Comparison of ENCODE assay signal across 27 mouse cellular contexts in the genomic region with DNA sequence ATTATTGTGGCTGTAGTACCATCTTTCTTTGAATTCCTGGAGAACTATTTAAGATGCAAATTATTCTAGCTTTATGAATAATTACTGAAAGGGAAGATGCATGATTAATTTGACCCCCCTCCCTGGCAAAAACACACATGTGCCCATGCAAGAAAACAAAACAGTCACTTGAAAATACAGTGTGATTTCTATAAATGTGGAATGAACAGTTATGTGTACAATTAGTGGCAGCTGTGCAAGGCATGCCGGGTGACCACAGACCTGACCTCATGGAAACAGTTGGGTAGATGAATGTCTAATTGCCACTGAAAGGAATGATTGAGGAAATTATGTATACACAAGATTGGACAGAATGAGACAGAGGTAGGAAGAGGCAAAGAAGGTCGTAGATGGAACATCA.
"Had no signal": no experiment of that assay in that cellular context is flagged by ENCODE, and none has a peak within 500 bp of the region (broad histone marks: within the 10 kb centered on the region; RNA-seq: fewer than 3 reads in every experiment).

No protein-coding gene starts in this region.

- H3K9me3 ChIP-seq: heart, embryonic 10.5 days; heart, embryonic 12.5 days; hindbrain, embryonic 10.5 days; hindbrain, embryonic 12.5 days; intestine, embryonic 15.5 days; limb, embryonic 10.5 days; limb, embryonic 12.5 days; liver, embryonic 13.5 days had no signal

- H3K4me2 ChIP-seq: heart, embryonic 12.5 days; hindbrain, embryonic 12.5 days; hindbrain, embryonic 14.5 days; intestine, embryonic 15.5 days; limb, embryonic 12.5 days; liver, embryonic 11.5 days; liver, embryonic 13.5 days had no signal

- H3K27me3 ChIP-seq: heart, embryonic 12.5 days; hindbrain, embryonic 12.5 days; intestine, embryonic 15.5 days; limb, embryonic 12.5 days; liver, embryonic 13.5 days had no signal

- DNase-seq: gastrocnemius, adult 2 months; gastrocnemius, postnatal 10 days; gastrocnemius, postnatal 25 days; heart, adult 18-20 months; heart, postnatal 10 days; heart, postnatal 4 days; kidney, adult 18-20 months; kidney, adult 8-10 months; kidney, postnatal 10 days; kidney, postnatal 25 days; kidney, postnatal 4 days; liver; liver, embryonic 13.5 days had no signal

- ATAC-seq: hindbrain, embryonic 16.5 days; inflammation-experienced regulatory T-cells, adult 6 months; intestine, embryonic 15.5 days; intestine, postnatal 0 days had no signal

- H3K9ac ChIP-seq: heart, embryonic 12.5 days; hindbrain, embryonic 12.5 days; hindbrain, embryonic 14.5 days; intestine, embryonic 15.5 days; limb, embryonic 12.5 days; liver, embryonic 13.5 days had no signal

- H3K36me3 ChIP-seq: heart, embryonic 10.5 days; heart, embryonic 12.5 days; hindbrain, embryonic 10.5 days; hindbrain, embryonic 12.5 days; intestine, embryonic 15.5 days; limb, embryonic 10.5 days; limb, embryonic 12.5 days; liver, embryonic 13.5 days had no signal

- H3K4me3 ChIP-seq: gastrocnemius, adult 2 months; heart, embryonic 10.5 days; heart, embryonic 12.5 days; hindbrain, embryonic 10.5 days; hindbrain, embryonic 12.5 days; intestine, embryonic 15.5 days; layer of hippocampus, adult 2 months; left cerebral cortex, adult 2 months; limb, embryonic 10.5 days; limb, embryonic 12.5 days; liver, embryonic 13.5 days had no signal

- H3K4me1 ChIP-seq: heart, embryonic 10.5 days; hindbrain, embryonic 10.5 days; hindbrain, embryonic 12.5 days; intestine, embryonic 15.5 days; limb, embryonic 10.5 days; limb, embryonic 12.5 days; liver, embryonic 13.5 days had no signal

- H3K27ac ChIP-seq: gastrocnemius, adult 2 months; heart, embryonic 10.5 days; hindbrain, embryonic 10.5 days; hindbrain, embryonic 12.5 days; hindbrain, embryonic 14.5 days; intestine, embryonic 15.5 days; layer of hippocampus, adult 2 months; left cerebral cortex, adult 2 months; limb, embryonic 10.5 days; limb, embryonic 12.5 days; liver, embryonic 13.5 days had no signal
